16 mouse cellular contexts compared by ENCODE assay signal in the genomic region with DNA sequence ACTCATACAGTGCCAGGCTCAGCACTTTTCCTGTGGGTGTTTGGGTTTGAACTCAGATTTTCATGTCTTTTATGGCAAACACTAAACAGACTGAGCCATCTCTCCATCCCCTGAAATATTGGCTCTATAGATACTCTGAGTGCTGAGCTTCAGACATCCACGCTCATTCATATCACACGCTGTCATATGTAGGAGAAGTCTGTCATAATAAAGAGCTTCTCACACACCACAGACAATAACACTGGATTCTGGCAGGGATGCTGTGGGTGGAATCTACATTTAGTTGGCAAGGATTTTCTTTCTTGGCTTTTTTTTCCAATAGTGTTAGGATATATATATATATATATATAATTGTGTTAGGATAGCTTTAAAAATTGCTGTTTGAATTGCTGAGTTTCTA.
"Had no signal": no experiment of that assay in that cellular context is flagged by ENCODE, and none has a peak within 500 bp of the region (broad histone marks: within the 10 kb centered on the region; RNA-seq: fewer than 3 reads in every experiment).

No protein-coding gene starts in this region.

- H3K9me3 ChIP-seq: limb, embryonic 12.5 days; liver, embryonic 13.5 days; midbrain, embryonic 13.5 days; neural tube, embryonic 15.5 days had no signal

- ATAC-seq: liver, postnatal 0 days; midbrain, embryonic 13.5 days had no signal

- H3K27me3 ChIP-seq: limb, embryonic 12.5 days; liver, embryonic 13.5 days; midbrain, embryonic 13.5 days; neural tube, embryonic 15.5 days had no signal

- H3K36me3 ChIP-seq: limb, embryonic 12.5 days; liver, embryonic 13.5 days; midbrain, embryonic 13.5 days; neural tube, embryonic 15.5 days had no signal

- H3K9ac ChIP-seq: limb, embryonic 12.5 days; liver, embryonic 13.5 days; liver, postnatal 0 days; midbrain, embryonic 13.5 days; neural tube, embryonic 15.5 days had no signal

- H3K27ac ChIP-seq: kidney, postnatal 0 days; layer of hippocampus, adult 2 months; limb, embryonic 12.5 days; liver, embryonic 13.5 days; midbrain, embryonic 13.5 days; neural tube, embryonic 15.5 days had no signal

- H3K4me1 ChIP-seq: liver, embryonic 13.5 days; midbrain, embryonic 13.5 days; neural tube, embryonic 15.5 days had no signal

- H3K4me2 ChIP-seq: limb, embryonic 12.5 days; liver, embryonic 13.5 days; midbrain, embryonic 13.5 days; neural tube, embryonic 15.5 days had no signal

- H3K4me3 ChIP-seq: layer of hippocampus, adult 2 months; limb, embryonic 12.5 days; liver, embryonic 13.5 days; midbrain, embryonic 13.5 days; myocyte; neural tube, embryonic 15.5 days had no signal

- DNase-seq: kidney, adult 8-10 months; kidney, postnatal 4 days; liver; liver, embryonic 13.5 days; liver, postnatal 0 days; lung, postnatal 36 days; right cerebral cortex, postnatal 25 days; spleen, adult 18-20 months; thymus, adult 2 months; thymus, postnatal 25 days had no signal
